Mouse (Mus musculus) olfactory bulb, adult 2 months (tissue): Measurements from ENCODE around the gene Fsd2.

Experiments used
- CTCF ChIP-seq: fragments of 200-500 bp; IDR thresholded peaks from 2 replicates; pipeline ENCODE4 v1.5.1; 2012; ENCODE audit warnings: low read depth, mild to moderate bottlenecking, low read length, moderate library complexity; ENCODE audit not compliant: insufficient read depth
- POLR2A ChIP-seq: fragments of 200-500 bp; IDR thresholded peaks from 2 replicates; pipeline ENCODE4 v1.6.1; 2012; ENCODE audit warnings: mild to moderate bottlenecking, low read depth, low read length, moderate library complexity; ENCODE audit not compliant: insufficient read depth

GRCm38 (mm10) chr7:81583512-81583911 is 16.8 kb upstream of the Fsd2 start:
- TF ChIP-seq CTCF (no peak), POLR2A (no peak)
